Mouse (Mus musculus) layer of hippocampus, adult 2 months (tissue): Measurements from ENCODE around the gene Luzp2. TPM values are rescaled to one million over a fixed set of nuclear protein-coding genes. Genes with fewer than 3 reads are reported as not detected.

Experiments used
- DNase-seq, 2 experiments: peaks; one replicate each; pipeline ENCODE4 v3.0.0; 2022; ENCODE audit warnings: low spot score in 2 of 2
- H3K27ac ChIP-seq: fragments of 200-600 bp; 2 replicates; pipeline ENCODE4 v1.8.1; 2022
- H3K4me3 ChIP-seq: fragments of 200-600 bp; 2 replicates; pipeline ENCODE4 v1.8.1; 2022; ENCODE audit warnings: mild to moderate bottlenecking
- CTCF ChIP-seq: fragments of 200-600 bp; conservative IDR thresholded peaks from 2 replicates; pipeline ENCODE4 v1.8.1; 2022; ENCODE audit warnings: antibody characterized with exemption, mild to moderate bottlenecking, moderate library complexity
- long read RNA-seq, 2 experiments: library from polyadenylated mRNA; stranded (forward); transcript quantifications; one replicate each; pipeline ENCODE4 v2.0.0; 2021; ENCODE audit warnings: borderline mapping rate in 2 of 2
- total RNA-seq, 2 experiments: library from RNA; stranded (reverse); gene quantifications; 2 replicates each; pipeline ENCODE4 v1.2.3; 2021

Luzp2 gene
- total RNA-seq = 10 to 100 TPM; 66.1 to 68.6 TPM
- long read RNA-seq, experiment 1, partial matches to known transcripts = 49 of 51 reads
- long read RNA-seq, experiment 1, other reads (novel, unspliced or antisense) = 2 of 51 reads
- long read RNA-seq, experiment 2, partial matches to known transcripts = 58 of 62 reads
- long read RNA-seq, experiment 2, other reads (novel, unspliced or antisense) = 4 of 62 reads

- Histone ChIP-seq H3K27ac (peak within 1 kb of the TSS; percentile 88), H3K4me3 (peak within 1 kb of the TSS; percentile 78)
- DNase-seq = no peak
- TF ChIP-seq CTCF = no peak
These were observed at the start of gene Luzp2 for GRCm38 (mm10) chr7:54835372-54835851. Gene Luzp2 (plus strand): TSS chr7:54835498.

GRCm38 (mm10) chr7:54787456-54787855 is 47.8 kb upstream of the Luzp2 start:
- H3K27ac ChIP-seq = peak overlapping the region; percentile 23; the same call in 1 of the 2 replicates
- TF ChIP-seq CTCF = no peak
- DNase-seq = peak; percentile 14 to 18

GRCm38 (mm10) chr7:54818606-54819005 is 16.7 kb upstream of the Luzp2 start:
- TF ChIP-seq CTCF = no peak
- Histone ChIP-seq H3K4me3 (no peak overlapping the region), H3K27ac (no peak overlapping the region)
- DNase-seq = peak in 1 of 2 experiments; percentile 1

More at GRCm38 (mm10) chr7:54787456-54787855, 47.8 kb upstream of the Luzp2 start:
- no peak overlapping the region for H3K4me3 ChIP-seq

GRCm38 (mm10) chr7:54828751-54829150 is 6.5 kb upstream of the Luzp2 start:
- no peak for DNase-seq
- no peak for TF ChIP-seq CTCF
- no peak overlapping the region for H3K27ac ChIP-seq
- H3K4me3 ChIP-seq = no peak overlapping the region

GRCm38 (mm10) chr7:54835911-54836352 is 634 bp downstream of the Luzp2 start:
- no peak for DNase-seq
- Histone ChIP-seq H3K27ac (peak overlapping the region; percentile 88), H3K4me3 (peak overlapping the region; percentile 78)
- no peak for TF ChIP-seq CTCF

GRCm38 (mm10) chr7:54836437-54836836 is 1.1 kb downstream of the Luzp2 start:
- TF ChIP-seq CTCF = no peak
- peak in 1 of 2 experiments; percentile 33 for DNase-seq
- H3K4me3 ChIP-seq = peak overlapping the region; percentile 78
- peak overlapping the region; percentile 88 for H3K27ac ChIP-seq

GRCm38 (mm10) chr7:54842807-54843335 is 7.6 kb downstream of the Luzp2 start:
- H3K4me3 ChIP-seq = no peak overlapping the region
- DNase-seq = no peak
- TF ChIP-seq CTCF = no peak
- no peak overlapping the region for H3K27ac ChIP-seq

- TF ChIP-seq CTCF = peak; percentile 90
- DNase-seq = peak in 1 of 2 experiments; percentile 38
These were observed 10.8 kb downstream of the Luzp2 start for GRCm38 (mm10) chr7:54845875-54846691.

GRCm38 (mm10) chr7:54846692-54847020 is 11.4 kb downstream of the Luzp2 start:
- Histone ChIP-seq H3K4me3 (no peak overlapping the region), H3K27ac (no peak overlapping the region)
- TF ChIP-seq CTCF = no peak
- no peak for DNase-seq

More at GRCm38 (mm10) chr7:54845875-54846691, 10.8 kb downstream of the Luzp2 start:
- H3K27ac ChIP-seq = no peak overlapping the region
- H3K4me3 ChIP-seq = no peak overlapping the region

- no peak for DNase-seq
- Histone ChIP-seq H3K27ac (no peak overlapping the region), H3K4me3 (no peak overlapping the region)
- no peak for TF ChIP-seq CTCF
These were observed 17.6 kb downstream of the Luzp2 start for GRCm38 (mm10) chr7:54852860-54853259.

- no peak for TF ChIP-seq CTCF
- Histone ChIP-seq H3K4me3 (no peak overlapping the region; the same call in 1 of the 2 replicates), H3K27ac (peak overlapping the region; percentile 68)
- DNase-seq = no peak
These were observed 26.0 kb downstream of the Luzp2 start for GRCm38 (mm10) chr7:54861230-54861856.

- no peak for DNase-seq
- no peak overlapping the region for H3K4me3 ChIP-seq
- no peak overlapping the region for H3K27ac ChIP-seq
- TF ChIP-seq CTCF = no peak
These were observed 43.8 kb downstream of the Luzp2 start for GRCm38 (mm10) chr7:54878928-54879644.
